Mouse (Mus musculus): ENCODE measurements at regions not wholly inside any gene's neighbourhood (a gene's known extent, or its start where the extent isn't known, plus 50 kb on each side); places are given as distances from the start of the nearest gene placed in this dataset.
A peak's percentile ranks its signal among the peaks of the same experiment; 100 is the strongest.

DNA sequence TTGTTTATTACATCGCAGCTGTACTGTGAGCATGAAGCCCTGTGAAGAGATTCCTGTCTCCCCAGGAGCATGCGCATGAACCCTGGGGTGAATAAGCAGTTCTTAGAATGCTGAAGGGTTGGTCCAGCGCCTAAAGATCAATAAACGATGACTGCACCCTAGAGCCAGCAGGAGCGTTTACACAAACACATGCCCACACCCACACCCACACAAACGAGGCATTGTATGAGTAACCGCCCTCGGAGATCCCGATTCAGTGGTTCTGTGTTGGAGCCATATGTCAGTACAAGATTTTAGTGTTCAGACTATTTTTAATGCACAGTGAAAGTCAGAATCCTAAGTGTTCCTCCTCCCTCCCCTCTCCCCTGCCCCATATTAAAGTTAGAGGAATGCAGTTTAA, 57.3 kb downstream of the Edn1 start:
- DNase-seq: no peak

DNA sequence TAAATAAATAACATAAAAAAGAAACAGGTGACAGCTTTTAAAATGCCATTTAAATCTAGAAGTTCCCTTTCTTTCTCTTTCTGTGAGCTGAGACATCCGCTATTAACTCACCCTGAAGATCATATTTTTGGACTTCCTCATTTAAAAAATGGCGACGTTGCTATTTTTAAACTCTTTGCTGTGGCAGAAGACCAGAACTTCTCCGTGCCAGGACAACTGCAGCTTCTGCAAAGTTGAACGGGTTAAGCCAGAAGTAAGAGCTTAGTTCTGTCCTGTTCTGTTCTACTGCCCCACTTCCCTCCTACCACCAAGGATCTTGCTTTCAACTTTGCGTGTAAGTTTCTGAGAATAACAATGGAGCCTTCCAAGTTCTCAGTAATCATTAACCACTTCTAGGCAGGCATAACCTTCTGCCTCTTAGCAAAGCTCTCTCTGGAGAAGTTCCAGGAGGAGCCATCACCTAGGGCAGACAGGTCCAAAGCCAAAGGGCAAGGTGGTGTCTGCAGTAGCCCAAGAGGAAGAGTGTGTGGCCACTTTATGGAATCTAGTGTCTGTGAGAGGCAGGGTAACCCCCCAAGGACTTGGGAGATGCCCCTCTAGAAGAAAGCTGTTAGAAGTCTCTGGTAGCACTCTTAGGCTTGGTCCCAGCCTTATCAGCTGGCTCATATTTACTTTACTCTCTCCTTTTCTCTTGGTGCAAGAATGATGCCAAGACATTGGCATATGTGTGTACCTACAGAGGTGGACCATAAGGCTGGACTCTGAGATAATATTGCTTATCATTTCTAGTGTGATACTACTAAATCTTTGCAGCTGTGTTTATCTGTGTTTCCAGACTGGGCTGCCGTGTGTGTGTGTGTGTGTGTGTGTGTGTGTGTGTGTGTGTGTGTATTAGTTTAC, 66.6 kb downstream of the Edn1 start:
- DNase-seq: peak; percentile 31 to 42

DNA sequence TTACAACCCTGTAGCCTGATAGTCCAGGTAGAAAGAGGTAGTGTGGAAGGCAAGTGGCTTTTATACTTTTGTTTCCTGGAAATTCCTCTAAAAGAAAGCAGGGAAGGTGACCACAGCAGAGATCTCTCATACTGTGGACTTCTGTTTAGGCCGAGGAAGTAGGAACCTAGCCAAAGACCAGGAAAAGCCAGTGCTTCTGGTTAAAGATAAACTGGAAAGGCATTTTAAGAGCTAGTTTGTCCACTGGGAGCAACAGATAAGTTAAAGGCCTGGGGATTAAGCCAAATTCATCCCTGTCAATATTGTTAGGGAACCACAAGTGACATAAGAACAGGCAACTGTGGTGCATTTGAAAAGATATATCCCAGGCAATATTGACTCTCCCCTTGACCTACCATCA, 68.5 kb downstream of the Edn1 start:
- DNase-seq: peak in 1 of 2 experiments; percentile 17

DNA sequence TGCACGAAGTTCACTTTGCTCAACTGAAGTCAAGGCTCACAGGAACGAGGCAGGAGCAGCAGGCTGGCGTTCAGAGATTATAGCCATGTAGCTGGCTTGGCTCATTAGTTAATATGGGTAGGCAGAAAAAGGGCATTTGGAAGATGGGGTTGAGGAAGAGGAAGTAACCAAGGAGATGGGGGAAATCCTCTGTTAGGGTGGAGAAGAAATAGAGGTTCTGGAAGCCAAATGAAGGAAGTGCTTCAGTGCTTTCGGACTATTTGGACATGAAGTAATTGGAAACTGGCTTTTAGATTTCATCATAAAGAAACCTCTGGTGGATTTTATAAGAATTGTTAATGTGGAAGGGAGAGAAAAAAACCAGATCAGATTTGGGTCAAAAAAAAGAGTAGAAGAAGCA, 70.9 kb downstream of the Edn1 start:
- DNase-seq: no peak

DNA sequence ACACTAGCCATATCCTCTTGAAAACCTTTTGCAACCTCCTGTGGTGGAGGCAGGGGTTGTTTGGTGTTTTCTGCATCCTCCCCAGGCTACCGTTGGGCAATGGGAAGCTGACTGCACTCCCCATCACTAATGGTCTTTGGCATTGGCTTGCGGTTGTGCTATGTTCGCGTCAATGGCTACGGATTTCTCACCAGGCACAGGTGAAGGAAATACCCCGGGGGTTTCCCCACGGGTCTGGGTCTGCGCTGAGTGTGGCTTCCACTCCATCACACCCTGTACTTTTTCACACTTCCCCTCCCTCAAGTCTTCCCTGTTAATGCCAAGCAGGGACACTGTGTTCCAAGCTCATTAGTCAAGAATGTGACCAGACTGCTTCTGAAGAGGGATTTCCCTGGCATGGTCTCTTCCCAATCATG, 72.9 kb downstream of the Edn1 start:
- no peak for DNase-seq

DNA sequence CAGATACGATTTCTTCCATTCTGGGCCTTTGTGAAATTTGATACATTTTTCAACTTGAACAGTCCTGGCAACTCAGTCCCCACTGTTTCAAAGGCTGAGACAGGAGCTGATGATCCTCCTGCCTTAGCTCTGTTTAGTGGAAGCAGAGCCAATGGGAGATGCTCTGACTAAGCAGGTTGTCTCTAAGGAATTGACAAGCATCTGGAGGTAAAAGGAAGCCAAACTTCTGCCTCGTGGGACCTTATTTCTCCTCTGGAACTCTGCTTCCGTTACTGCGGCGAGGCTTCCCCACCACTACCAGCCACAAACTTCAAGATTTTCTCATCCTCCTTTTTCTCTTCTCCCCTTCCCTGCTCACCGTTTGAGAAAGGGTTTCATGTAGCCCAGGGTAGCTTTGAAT, 78.4 kb downstream of the Edn1 start:
- peak; percentile 12 to 31 for DNase-seq

DNA sequence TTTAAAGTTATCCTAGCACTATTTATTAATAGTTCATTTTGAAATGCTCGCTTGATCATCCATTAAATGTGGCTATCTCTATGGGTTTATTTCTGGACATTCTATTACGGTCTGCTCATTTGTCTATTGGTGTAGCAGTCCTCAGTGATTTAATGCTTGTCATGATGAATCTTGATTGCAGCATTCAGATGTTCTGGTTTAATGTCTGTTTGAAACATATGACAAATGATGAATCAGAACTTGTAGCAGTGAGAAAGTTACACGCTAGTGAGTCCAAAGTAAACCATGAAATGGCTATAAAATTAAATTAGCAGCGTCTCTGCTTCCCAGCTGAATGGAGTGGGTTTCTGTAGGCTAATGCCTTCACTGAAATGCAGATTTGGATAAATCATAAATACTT, 81.8 kb downstream of the Edn1 start:
- no peak for DNase-seq

DNA sequence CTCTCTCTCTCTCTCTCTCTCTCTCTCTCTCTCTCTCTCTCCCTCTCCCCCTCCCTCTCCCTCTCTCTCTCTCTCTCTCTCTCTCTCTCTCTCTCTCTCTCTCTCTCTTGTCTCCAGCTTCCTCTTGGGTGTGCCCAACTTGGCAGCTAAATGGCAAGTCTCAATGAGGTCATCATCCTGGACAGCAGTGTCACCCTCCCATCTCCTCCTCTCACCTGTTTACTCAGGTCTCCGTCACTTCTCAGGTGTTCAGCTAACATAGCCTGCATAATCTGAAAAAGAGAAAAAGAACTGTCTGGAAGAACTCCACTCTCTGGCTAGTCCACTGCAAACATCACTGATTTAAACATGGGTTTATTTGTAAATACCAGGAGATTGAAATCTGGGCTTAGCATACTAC, 89.1 kb downstream of the Edn1 start:
- no peak for DNase-seq

DNA sequence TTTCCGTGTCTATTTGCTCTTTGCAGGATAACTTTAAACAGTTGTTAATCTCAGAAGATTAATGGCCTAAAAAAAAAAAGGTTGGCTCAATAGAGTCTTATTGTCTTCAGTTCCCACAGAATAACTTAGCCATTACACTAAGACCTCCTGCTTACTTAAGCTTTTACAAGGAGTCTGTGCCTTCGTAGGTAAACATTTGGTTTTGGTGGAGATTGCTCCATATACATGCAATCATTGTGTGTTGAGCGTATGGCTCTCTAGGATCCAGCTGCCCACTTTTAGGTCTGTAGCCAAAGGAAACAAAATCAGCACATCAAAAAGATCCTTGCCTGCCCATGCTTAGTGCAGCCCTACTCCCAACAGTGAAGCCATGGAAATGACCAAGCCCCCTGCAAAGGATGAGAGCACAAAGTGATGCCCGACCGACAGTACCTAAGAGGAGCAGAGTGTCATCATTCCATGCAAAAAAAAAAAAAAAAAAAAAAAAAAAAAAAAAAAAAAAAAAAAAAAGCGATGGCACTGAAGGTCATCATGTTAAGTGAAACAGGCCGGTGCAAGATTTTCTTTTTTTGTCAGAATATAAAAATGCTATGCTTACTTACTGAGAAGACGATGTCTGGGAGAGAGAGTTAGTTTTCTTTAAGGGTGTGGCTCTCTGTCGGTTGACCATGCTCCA, 90.2 kb downstream of the Edn1 start:
- DNase-seq: no peak

DNA sequence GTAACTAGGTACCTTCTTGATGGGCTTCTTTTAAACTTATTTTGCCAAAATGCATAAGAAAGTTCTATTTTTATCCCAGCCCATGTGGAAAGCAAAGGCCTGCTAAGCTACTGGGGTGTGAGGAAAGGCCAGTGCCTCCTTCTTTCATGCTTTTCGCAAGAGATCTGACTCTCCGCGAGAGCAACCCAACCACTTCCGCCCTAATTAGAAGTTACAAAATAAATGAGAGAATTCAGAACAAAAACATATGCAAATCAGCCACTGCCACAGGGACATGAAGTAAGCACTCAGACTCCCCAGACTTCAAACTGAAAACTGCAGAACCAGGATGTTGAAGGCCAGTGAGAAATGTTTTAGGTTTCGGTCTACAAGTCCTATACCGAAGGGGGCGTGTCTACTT, 91.4 kb downstream of the Edn1 start:
- no peak for DNase-seq

DNA sequence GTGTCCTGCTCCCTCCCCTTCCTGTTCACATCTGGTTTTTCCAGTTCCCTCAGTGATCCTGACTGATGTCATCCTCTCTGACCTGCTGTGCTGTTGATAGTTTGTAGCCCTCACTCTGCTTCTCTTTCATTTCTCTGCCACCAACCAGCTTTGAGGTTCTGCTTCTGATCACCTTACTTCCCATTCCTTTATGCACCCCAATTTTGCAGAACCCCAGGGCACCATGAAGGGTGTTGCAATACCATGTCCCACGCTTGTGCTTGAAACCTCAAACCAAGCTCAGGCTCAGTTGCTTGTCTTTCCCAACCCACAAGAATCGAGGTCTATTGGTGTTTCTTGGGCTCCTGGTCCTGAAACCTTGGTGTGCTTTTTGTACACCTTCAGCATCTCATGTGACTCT, 93.3 kb downstream of the Edn1 start:
- no peak for DNase-seq

DNA sequence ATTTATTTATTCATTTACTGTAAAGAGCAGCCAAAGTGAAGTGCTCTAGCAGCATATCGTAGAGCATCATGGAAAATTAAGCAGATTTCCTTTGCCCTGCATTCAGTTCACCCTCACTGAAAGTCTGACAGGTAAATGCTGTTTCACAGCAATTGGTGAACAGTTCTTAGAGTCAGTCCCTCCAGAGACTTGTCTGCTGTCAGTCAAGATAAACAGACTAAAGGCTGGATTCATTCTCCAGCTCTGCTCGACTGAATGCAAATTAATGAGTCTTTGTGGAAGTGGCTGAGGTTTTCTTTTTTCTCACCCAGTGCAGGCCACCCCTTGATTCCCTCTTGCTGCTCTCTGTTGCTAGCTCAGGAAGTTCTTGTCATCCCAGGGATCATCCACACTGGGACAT, 100.2 kb downstream of the Edn1 start:
- DNase-seq: no peak

DNA sequence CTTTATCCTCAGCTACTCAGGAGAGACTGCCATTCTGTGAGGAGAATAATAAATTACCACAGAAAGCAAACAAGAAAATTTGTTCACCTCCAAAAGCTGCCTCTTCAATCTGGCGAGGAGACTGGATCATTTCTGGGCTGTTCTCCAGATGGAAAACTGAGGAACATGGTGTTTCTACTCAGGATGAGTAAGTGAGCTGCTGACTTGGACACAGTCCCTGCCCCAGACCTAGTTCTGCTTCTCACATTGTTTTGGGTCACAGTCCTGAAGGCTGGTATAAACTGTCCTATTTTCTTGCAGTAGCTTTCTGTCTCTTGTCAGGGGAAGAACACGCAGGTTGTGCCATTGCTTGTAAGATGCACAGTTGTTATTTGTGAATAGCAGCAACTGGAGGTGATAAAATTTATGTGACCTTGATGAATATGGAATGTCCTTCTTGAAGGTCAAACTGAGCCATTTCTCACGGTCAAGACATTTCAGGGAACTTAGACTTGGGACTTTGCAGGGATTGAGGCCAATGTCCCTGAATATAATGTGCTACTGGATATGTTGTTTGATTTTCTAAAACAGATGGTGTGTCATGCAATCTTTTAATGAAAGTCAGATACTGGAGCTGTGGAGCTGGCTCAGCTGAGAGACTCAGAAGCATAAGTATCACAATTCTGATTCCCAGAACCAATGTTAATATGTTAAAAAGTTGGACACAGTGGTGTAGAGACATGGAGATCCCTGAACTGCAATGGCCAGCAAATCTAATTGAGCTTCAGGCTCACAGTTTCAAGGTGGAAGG, 102.2 kb downstream of the Edn1 start:
- peak; percentile 72 to 82 for DNase-seq

DNA sequence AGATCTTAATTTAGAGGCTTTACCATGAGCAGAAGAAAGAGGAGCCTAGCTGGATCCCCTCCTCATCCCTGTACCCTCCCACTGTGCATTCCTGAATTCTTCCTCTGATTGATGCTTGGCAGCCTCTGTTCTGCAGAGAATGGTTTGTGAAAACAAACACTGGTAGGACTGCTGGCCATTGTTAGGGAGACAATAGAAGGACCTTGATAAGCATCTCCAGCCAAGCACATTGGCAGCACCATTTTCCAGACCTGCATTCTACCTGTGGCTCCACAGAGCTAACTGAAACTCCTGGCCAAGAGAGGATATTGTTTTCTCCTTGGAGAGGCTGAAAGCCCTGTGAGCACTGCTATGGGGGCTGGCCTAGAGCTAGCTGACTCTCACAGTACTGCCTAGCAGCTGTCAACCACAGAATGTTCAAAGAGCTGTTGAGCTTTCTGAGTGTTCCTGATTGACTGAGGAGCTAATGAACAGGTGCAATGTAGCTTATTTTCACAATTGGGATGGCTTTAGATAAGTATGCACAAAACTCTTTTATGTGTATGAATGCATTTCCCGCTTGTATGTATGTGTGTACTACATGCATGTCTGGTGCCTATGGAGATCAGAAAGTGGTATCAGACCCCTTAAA, 111.5 kb downstream of the Edn1 start:
- no peak for DNase-seq

DNA sequence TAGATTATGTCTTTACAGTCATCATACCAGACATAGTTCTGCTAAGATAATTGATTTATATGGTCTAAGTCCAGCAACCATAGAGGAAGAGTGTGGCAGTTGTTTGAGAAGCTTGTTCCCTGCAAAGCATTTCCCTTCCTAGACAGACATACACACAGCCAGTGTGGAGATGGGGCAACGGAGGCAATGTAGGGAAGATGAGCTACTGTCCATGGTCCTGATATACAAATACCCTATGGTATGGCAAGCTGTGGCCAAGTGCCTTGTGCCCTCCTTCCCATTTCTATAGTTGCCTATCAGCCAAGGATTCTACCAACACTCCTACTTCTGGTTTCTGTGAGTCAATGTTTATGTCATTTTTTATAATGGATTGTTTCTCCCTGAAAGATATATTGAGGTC, 145.6 kb downstream of the Edn1 start:
- DNase-seq: no peak

DNA sequence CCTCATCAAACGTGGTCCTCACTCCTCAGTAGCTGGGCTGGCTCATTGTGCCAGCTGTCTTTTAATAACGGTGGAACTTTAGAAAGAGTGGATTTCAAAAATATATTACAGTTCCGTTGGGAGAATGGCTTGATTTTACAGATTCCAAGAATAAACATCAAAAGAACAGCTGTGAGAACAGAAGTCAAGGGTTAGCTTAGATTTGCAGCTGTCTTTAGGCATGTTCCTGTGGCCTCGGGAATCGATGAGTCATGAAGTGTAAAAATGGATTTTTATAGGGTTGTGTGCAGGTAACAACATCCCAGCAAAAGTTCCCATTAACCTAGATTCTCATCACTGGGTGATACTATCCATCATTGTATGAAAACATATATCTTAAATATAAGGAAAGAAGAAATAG, 152.4 kb downstream of the Edn1 start:
- DNase-seq: no peak

DNA sequence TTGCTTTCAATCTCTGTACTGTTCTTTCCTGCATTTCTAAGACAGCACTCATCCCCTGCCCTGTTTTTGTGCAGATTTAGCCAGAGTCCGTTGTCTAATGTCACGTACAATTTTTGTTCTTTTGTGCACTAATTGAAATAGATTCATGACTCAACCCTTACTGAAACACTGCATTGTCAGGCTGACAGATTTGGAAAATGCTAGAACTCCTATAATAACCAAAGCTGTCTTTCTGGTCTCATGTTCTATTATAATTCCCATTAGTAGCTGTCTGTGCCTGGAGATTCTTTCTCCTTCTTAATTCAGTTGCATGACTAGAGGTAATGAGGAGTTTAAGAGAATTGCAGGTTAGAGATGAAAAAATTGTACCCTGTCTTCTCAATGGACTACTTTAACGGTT, 158.6 kb downstream of the Edn1 start:
- no peak for DNase-seq

DNA sequence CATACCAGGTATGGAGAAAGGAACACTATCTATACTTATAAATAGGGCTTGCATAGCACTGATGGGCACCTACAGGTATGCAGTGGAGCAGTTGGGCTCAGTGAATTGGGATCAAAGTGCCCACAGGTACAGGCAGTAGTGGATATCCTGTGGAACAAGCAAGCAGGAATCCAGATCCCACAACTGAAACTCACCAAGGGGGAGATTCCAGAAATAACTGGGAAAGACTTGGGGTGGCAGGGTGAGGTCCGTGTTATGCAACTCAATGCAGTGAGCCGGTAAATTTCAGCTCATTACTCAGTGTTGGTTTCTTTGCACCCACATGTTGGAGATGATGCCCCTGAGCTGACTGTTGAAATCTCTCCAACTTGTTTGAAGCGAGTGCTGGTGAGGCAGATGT, 177.5 kb downstream of the Edn1 start:
- DNase-seq: no peak

DNA sequence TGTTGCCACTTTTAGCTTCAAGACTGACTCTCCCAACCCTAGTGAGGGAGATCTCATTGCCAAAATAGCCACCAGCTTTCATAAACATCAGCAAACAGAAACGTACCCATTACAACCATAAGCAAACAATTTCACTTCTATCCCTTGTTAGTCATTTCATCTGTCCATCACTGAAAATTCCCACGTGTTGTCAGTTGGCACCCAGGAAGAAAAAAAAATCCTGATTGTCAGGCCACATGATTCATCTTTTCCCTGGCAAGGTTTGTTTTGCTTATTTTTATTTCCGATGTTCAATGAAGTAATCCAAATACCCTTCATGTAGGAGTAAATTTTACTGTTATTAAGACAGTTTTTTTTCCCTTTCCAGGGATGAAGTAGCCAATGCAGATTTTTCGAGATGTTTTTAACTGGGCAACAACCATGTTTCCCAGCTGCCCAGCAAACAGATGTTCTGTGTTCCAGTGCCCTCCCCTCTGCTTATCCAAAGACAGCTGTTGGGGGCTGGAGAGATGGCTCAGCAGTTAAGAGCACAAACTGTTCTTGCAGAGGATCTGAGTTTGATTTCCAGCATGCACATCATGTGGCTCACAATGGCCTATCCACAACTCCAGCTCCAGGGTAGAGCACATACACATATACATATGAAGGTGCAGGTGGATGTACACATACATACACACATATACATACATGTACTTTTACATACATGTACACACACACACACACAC, 189.3 kb upstream of the Phactr1 start:
- DNase-seq: peak; percentile 29

DNA sequence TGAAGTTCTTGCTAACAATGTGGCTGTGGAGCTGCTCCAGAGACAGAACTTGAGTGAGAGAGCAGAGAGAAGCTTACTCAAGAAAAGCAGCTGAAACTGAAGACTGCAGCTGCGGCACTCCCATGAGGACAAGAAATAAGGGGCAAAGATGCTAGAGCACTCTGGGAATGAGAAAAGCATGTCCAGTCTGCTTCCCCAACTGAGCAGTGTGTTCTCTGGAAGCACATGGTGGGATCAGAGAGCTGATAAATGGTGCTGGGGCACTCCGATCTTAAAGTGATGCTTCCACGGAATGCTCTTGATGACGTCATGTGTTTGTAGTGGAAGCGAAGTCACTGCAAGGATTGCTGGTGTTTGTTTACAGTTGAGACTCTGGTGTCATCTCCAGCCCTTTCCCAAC, 186.1 kb upstream of the Phactr1 start:
- DNase-seq: peak; percentile 33 to 41

DNA sequence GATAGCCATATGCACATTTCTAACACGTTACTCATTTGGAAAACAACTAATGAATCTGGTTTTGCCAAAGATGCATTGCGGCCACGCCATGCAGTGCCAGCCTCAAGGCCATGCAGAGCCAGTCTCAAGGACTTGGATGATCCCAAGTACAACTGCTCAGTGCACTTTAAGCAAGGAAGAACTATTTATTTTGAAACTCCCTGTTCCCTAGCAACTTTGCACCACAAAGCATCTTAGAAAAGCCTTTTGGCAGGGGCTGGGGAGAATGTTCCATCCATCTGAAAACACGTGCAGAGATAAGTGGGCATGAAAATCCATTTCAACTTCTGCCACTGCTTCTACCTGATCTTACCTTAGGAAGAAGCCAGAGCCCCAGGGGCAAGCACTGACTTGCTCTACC, 182.1 kb upstream of the Phactr1 start:
- DNase-seq: peak; percentile 42 to 48

DNA sequence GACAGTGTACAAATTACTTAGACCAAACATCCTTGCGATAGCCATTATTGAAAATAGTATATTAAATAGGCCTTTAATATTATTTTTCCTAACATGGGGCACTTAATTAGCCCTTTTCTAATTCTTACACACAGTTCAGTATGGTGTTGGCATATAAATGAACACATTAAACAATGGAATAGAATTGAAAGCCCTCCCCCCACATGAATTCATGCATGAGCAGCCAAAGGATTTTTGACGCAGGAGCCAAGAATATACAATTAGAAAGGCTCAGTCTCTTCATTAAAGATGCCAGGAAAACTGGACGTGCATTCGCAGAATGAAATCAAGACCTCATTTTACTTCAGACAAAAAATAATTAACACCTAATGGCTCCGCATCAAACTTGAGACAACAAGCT, 172.9 kb upstream of the Phactr1 start:
- no peak for DNase-seq
